Mouse (Mus musculus): ENCODE results near the gene Trex2.

Gene Trex2

GRCm38 (mm10) chrX:73435252-73435651 is at the start of gene Trex2:
Gene Trex2, minus strand, starts transcription at chrX:73435344.
- DNase-seq (ENCODE audit: low spot score) = no peak

DNA sequence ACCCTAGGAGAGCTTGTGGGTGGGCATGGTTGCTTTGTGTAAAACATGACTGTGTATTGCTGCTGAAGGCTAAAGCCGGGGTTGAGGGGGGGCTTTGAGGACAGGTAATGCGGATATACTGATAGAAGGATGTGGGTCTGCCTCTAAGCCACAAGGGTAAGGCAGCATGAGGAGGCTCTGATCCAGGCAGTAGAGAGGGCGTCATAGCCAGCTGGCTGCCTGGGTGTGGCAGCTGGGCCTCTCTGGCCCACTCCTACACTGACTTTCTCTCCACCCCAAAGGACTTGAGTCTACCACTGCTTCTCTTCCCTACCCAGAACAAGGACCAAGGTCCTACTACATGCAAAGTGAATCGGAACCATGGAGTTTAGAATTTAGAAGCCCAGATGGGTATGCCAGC is 49.7 kb upstream of the Trex2 start:
- DNase-seq (ENCODE audit: low spot score) = no peak

- no peak for DNase-seq (ENCODE audit: low spot score)
Observed at GRCm38 (mm10) chrX:73484076-73484475, 48.9 kb upstream of the Trex2 start.

- DNase-seq (ENCODE audit: low spot score) = no peak
Observed at GRCm38 (mm10) chrX:73483484-73483810, 48.3 kb upstream of the Trex2 start, which contains the start of gene Bgn. Gene Bgn, plus strand, starts transcription at chrX:73483602.

DNA sequence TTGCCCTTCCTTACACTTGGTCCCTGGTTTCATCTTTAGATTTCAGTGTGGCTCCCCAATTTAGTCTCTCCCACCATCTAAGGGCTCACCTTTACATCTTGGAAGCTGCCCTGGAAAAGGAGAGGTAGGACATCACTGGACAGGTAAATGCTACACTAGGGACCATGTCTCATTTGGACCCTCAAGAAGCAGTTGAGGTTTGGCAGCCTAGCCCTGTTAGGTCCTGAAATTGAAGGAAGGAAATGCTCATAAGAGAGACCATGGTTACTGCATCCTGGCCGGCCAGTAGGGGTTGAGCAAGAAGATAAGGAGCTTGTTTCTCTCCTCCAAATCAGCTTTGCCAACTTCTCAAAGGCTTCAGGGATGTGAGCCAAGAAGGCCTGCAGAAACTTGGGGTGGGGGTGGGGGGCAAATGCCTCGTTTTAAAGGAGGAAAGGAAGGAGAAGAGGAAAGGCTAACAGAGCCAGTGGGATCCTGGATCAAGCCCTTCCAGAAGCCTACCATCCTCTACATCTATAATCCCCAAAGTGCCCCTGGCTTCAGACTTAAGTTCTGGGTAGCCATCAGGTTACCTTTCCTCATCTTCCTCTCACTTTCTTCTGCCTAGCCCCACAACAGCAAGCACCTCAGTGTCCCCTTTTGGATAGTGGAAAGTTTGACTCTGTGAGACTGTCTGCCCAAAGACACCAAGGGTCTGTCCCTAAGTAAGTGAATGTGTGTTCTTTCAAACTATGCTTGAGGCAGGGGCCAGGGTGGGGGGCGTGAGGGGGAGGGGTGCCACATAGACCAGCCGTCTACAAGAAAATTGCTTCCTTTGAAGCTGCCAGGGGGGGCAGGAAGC is 47.7 kb upstream of the Trex2 start:
- DNase-seq (ENCODE audit: low spot score) = no peak

DNA sequence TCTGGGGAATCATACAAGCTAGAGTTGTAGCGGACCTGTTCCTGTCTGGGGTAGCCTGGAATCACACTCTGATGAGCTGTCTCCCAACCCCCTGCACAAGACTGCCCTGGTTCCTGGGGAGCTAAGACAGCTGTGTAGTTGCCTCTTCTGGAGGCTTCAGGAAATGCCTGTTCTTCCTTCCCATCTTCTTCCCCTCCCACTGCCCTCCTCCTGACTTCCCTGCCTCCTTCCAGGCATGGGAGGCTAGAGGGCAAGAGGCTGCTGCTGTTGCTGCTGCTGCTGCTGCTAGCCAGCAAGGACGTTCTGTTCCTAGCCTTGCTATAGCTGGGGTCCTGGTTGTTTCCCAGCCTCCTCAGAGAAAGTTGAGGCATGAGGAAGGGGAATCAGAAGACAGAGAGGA is 45.2 kb upstream of the Trex2 start:
- DNase-seq (ENCODE audit: low spot score) = no peak

DNA sequence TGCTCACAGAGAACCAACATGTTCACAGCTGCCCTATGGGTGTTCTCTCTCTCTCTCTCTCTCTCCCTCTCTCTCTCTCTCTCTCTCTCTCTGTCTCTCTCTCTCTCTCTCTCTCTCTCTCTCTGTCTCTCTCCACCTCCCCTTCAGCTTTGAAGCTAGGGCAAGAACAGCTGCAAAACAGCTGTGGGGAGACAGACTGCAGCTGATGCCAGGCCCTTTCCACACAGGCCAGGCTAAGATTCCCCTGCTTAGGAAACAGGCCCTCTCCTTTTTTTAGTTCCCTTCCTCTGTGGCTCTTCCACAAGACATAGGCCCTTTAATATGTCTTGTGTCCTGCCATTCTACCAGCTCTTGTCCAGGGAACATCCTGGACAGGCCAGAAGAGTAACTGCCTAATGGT is 44.5 kb upstream of the Trex2 start:
- no peak for DNase-seq (ENCODE audit: low spot score)

DNA sequence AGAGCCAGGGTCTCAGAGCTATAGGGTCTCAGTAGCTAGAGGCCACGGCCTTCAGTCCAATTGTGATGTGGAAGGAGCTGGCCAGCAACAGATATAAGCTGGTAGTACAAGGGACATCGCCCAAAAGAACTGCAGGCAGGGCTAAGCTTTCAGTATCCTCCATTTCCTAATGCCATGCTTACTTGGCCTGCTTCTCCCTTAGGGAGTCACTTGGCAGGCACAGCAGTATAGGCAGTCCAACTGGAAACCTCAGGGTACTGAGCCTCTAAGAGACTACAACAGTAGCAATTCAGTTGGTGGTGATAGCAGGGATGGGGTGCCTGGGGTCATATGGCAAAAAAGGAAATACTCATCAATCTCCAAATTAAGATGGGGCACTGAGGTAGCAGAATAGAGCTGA is 42.4 kb upstream of the Trex2 start:
- no peak for DNase-seq (ENCODE audit: low spot score)

GRCm38 (mm10) chrX:73476621-73477020 is 41.5 kb upstream of the Trex2 start:
- no peak for DNase-seq (ENCODE audit: low spot score)

- DNase-seq (ENCODE audit: low spot score) = no peak
Observed at GRCm38 (mm10) chrX:73475658-73476256, 40.6 kb upstream of the Trex2 start.

- DNase-seq (ENCODE audit: low spot score) = no peak
Observed at GRCm38 (mm10) chrX:73474340-73475165, 39.4 kb upstream of the Trex2 start.

DNA sequence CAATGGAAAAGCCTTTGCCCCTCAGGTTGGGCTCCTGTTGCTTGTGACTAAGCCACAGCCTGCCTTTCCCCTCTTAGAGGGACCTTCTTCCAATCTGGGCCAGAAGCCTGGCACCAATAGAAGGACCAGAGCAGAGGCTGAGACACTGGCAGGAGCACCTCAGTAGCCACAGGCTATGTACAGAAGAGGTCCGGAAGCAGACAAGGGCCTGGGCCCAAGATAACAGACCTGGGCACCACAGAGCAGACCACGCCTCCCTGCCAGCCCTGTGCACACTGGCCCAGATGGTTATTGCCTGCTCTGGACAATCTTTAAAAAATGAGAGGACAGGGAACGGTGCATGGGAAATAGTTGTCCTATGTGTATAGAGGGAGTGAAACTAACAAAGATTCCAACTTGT is 36.6 kb upstream of the Trex2 start:
- DNase-seq (ENCODE audit: low spot score) = no peak

- no peak for DNase-seq (ENCODE audit: low spot score)
Observed at GRCm38 (mm10) chrX:73468752-73469151, 33.6 kb upstream of the Trex2 start.

GRCm38 (mm10) chrX:73468330-73468729 is 33.2 kb upstream of the Trex2 start:
- DNase-seq (ENCODE audit: low spot score) = no peak

- DNase-seq (ENCODE audit: low spot score) = no peak
Observed at GRCm38 (mm10) chrX:73467446-73468241, 32.5 kb upstream of the Trex2 start.

GRCm38 (mm10) chrX:73465483-73466186 is 30.5 kb upstream of the Trex2 start:
- no peak for DNase-seq (ENCODE audit: low spot score)

- DNase-seq (ENCODE audit: low spot score) = no peak
Observed at GRCm38 (mm10) chrX:73460792-73461191, 25.6 kb upstream of the Trex2 start.

GRCm38 (mm10) chrX:73458877-73459392 is 23.8 kb upstream of the Trex2 start, which contains the start of gene Haus7:
Gene Haus7, minus strand, starts transcription at chrX:73459044.
- DNase-seq (ENCODE audit: low spot score) = peak; percentile 92

DNA sequence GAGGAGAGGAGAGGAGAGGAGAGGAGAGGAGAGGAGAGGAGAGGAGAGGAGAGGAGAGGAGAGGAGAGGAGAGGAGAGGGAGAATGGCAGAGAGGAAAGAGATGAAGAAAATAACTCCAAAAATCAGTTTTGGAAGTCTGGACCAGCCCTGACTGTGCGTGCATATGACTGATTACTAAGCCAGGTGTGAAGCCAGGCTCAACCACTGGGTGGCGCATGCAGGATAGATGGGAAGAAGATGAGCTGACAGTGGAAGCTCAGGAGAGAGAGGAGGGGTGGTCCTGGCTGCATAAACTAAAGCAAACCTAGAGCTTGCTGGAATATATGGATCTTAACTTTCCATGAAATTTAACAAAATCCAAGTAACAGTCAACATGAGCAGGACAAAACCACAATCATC is 16.8 kb upstream of the Trex2 start:
- DNase-seq (ENCODE audit: low spot score) = peak; percentile 69

- no peak for DNase-seq (ENCODE audit: low spot score)
Observed at GRCm38 (mm10) chrX:73441428-73441827, 6.3 kb upstream of the Trex2 start.

DNA sequence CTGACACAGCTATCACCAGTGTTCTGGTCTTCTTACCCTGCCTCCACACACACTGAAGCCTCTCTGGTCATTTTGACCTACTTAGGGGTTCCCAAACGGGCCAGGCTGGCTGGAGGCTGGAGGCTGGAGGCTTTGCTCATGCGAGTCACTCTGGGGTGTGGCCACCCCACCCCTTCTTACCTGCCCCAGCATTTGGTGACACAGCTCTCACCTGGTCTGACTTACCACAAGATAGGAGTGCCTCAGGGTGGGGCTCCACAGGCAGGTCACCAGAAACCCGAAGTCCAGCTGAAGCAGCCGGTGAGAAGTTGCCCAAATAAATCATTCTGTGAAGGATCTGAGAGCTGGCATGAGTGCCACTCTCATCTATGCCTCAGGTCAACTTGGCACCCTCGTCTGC is 2.3 kb downstream of the Trex2 start:
- no peak for DNase-seq (ENCODE audit: low spot score)
